ENCODE assay signal across 7 mouse cellular contexts in genomic region chr3:107792736-107793135, GRCm38 (mm10). TPM values are rescaled to one million over a fixed set of nuclear protein-coding genes. Genes with fewer than 3 reads are reported as not detected.
DNase-seq lines count a peak whose midpoint lies in the region; ATAC-seq lines count a peak whose summit lies in the region.

No protein-coding gene starts in this region.

- no peaks in the 10 kb centered on the region for H3K36me3 ChIP-seq in hindbrain, embryonic 13.5 days
- no peaks in the 10 kb centered on the region for H3K36me3 ChIP-seq in hindbrain, embryonic 12.5 days
- H3K36me3 ChIP-seq in midbrain, embryonic 13.5 days = no peaks in the 10 kb centered on the region
- no peaks in the 10 kb centered on the region for H3K36me3 ChIP-seq in midbrain, embryonic 16.5 days (ENCODE audit: control insufficient read depth, insufficient read depth, low read length)
- H3K36me3 ChIP-seq in hindbrain, embryonic 14.5 days (replicated peaks; ENCODE audit: control insufficient read depth, insufficient read depth) = no peaks in the 10 kb centered on the region
- no peaks in the 10 kb centered on the region for H3K36me3 ChIP-seq in stomach, embryonic 16.5 days (ENCODE audit: control insufficient read depth, insufficient read depth, low read length)

- 86% methylated on average over 5 of the region's 5 CpGs for WGBS in hindbrain, embryonic 13.5 days
- 96% methylated on average over 5 of the region's 5 CpGs for WGBS in hindbrain, embryonic 12.5 days
- WGBS in midbrain, embryonic 13.5 days = 97% methylated on average over 5 of the region's 5 CpGs
- WGBS in midbrain, embryonic 16.5 days = 82% methylated on average over 5 of the region's 5 CpGs
- WGBS in hindbrain, embryonic 14.5 days = 94% methylated on average over 5 of the region's 5 CpGs
- 84% methylated on average over 5 of the region's 5 CpGs for WGBS in stomach, embryonic 16.5 days

- no peak for ATAC-seq in hindbrain, embryonic 13.5 days (ENCODE audit: low FRiP score)
- ATAC-seq in hindbrain, embryonic 12.5 days (ENCODE audit: low FRiP score) = no peak
- no peak for ATAC-seq in midbrain, embryonic 13.5 days
- ATAC-seq in midbrain, embryonic 16.5 days = no peak
- ATAC-seq in hindbrain, embryonic 14.5 days (ENCODE audit: low FRiP score) = no peak
- no peak for ATAC-seq in stomach, embryonic 16.5 days (ENCODE audit: insufficient read depth, low FRiP score)

- H3K4me1 ChIP-seq in hindbrain, embryonic 13.5 days (replicated peaks) = peaks cover 15% of the 10 kb centered on the region
- H3K4me1 ChIP-seq in hindbrain, embryonic 12.5 days = peaks cover 18% of the 10 kb centered on the region
- H3K4me1 ChIP-seq in midbrain, embryonic 13.5 days (replicated peaks) = peaks cover 14% of the 10 kb centered on the region
- H3K4me1 ChIP-seq in midbrain, embryonic 16.5 days (ENCODE audit: control insufficient read depth, insufficient read depth, low read length) = peaks cover 13% of the 10 kb centered on the region
- H3K4me1 ChIP-seq in hindbrain, embryonic 14.5 days (replicated peaks; ENCODE audit: control insufficient read depth, insufficient read depth, low read length) = peaks cover 13% of the 10 kb centered on the region
- peaks cover 16% of the 10 kb centered on the region for H3K4me1 ChIP-seq in stomach, embryonic 16.5 days (ENCODE audit: control insufficient read depth, insufficient read depth, low read length)

- no peaks in the 10 kb centered on the region for H3K9me3 ChIP-seq in hindbrain, embryonic 13.5 days
- no peaks in the 10 kb centered on the region for H3K9me3 ChIP-seq in hindbrain, embryonic 12.5 days (replicated peaks)
- H3K9me3 ChIP-seq in midbrain, embryonic 13.5 days = no peaks in the 10 kb centered on the region
- no peaks in the 10 kb centered on the region for H3K9me3 ChIP-seq in midbrain, embryonic 16.5 days (replicated peaks; ENCODE audit: control insufficient read depth, low read length, poor library complexity, severe bottlenecking)
- H3K9me3 ChIP-seq in hindbrain, embryonic 14.5 days (ENCODE audit: control insufficient read depth, low read length) = no peaks in the 10 kb centered on the region
- H3K9me3 ChIP-seq in stomach, embryonic 16.5 days (replicated peaks; ENCODE audit: control insufficient read depth, low read length) = no peaks in the 10 kb centered on the region

- H3K4me3 ChIP-seq in hindbrain, embryonic 13.5 days = no peak overlapping the region
- H3K4me3 ChIP-seq in hindbrain, embryonic 12.5 days = no peak overlapping the region
- no peak overlapping the region for H3K4me3 ChIP-seq in midbrain, embryonic 13.5 days (replicated peaks)
- H3K4me3 ChIP-seq in midbrain, embryonic 16.5 days (ENCODE audit: low read depth, low read length) = no peak overlapping the region
- no peak overlapping the region for H3K4me3 ChIP-seq in hindbrain, embryonic 14.5 days (replicated peaks; ENCODE audit: low read length)
- no peak overlapping the region for H3K4me3 ChIP-seq in stomach, embryonic 16.5 days (replicated peaks; ENCODE audit: low read length)

- peak overlapping the region; percentile 76 for H3K27ac ChIP-seq in hindbrain, embryonic 13.5 days
- H3K27ac ChIP-seq in hindbrain, embryonic 12.5 days = no peak overlapping the region
- 0 out of 2 replicates have a peak overlapping the region, but pooled peaks have one; percentile 32 for H3K27ac ChIP-seq in midbrain, embryonic 13.5 days
- H3K27ac ChIP-seq in midbrain, embryonic 16.5 days (ENCODE audit: low read length) = no peak overlapping the region; the same call in 1 of the 2 replicates
- 0 out of 2 replicates have a peak overlapping the region, but pooled peaks have one; percentile 72 for H3K27ac ChIP-seq in hindbrain, embryonic 14.5 days
- H3K27ac ChIP-seq in stomach, embryonic 16.5 days (ENCODE audit: low read length) = peak overlapping the region; percentile 79

- no peak for DNase-seq in hindbrain, embryonic 14.5 days (ENCODE audit: low spot score)
- DNase-seq in ovary, postnatal 10 days (ENCODE audit: low spot score) = no peak

- no peak overlapping the region for H3K4me2 ChIP-seq in hindbrain, embryonic 13.5 days
- no peak overlapping the region for H3K4me2 ChIP-seq in hindbrain, embryonic 12.5 days (replicated peaks)
- H3K4me2 ChIP-seq in midbrain, embryonic 13.5 days (replicated peaks) = no peak overlapping the region
- no peak overlapping the region for H3K4me2 ChIP-seq in midbrain, embryonic 16.5 days (ENCODE audit: low read length)
- no peak overlapping the region for H3K4me2 ChIP-seq in hindbrain, embryonic 14.5 days (replicated peaks)
- no peak overlapping the region for H3K4me2 ChIP-seq in stomach, embryonic 16.5 days (ENCODE audit: low read depth, low read length)

- no peaks in the 10 kb centered on the region for H3K27me3 ChIP-seq in hindbrain, embryonic 13.5 days
- H3K27me3 ChIP-seq in hindbrain, embryonic 12.5 days = no peaks in the 10 kb centered on the region
- H3K27me3 ChIP-seq in midbrain, embryonic 13.5 days = no peaks in the 10 kb centered on the region
- no peaks in the 10 kb centered on the region for H3K27me3 ChIP-seq in midbrain, embryonic 16.5 days (ENCODE audit: control insufficient read depth, insufficient read depth, low read depth, low read length)
- no peaks in the 10 kb centered on the region for H3K27me3 ChIP-seq in hindbrain, embryonic 14.5 days (ENCODE audit: control insufficient read depth, insufficient read depth, low read length)
- H3K27me3 ChIP-seq in stomach, embryonic 16.5 days (ENCODE audit: control insufficient read depth, insufficient read depth, low read length) = no peaks in the 10 kb centered on the region

- no peak overlapping the region for H3K9ac ChIP-seq in hindbrain, embryonic 13.5 days
- H3K9ac ChIP-seq in hindbrain, embryonic 12.5 days = no peak overlapping the region
- H3K9ac ChIP-seq in midbrain, embryonic 13.5 days (replicated peaks) = no peak overlapping the region
- H3K9ac ChIP-seq in midbrain, embryonic 16.5 days (ENCODE audit: low read depth, low read length) = no peak overlapping the region
- H3K9ac ChIP-seq in hindbrain, embryonic 14.5 days = no peak overlapping the region
- no peak overlapping the region for H3K9ac ChIP-seq in stomach, embryonic 16.5 days (ENCODE audit: low read length)

RNA-seq across cellular contexts. Expression of gene Csf1, which starts 32.5 kb away (rescaled TPM):
- 6.3 and 6.5 TPM in 2 replicates for polyA plus RNA-seq in hindbrain, embryonic 13.5 days (2015; fragmentation: Nextera tagmentation; extraction: Ambion mirVana)
- polyA plus RNA-seq in hindbrain, embryonic 12.5 days (2016; fragmentation: Nextera tagmentation; extraction: Ambion mirVana) = 8.8 and 9.2 TPM in 2 replicates
- 4.9 and 5.3 TPM in 2 replicates for polyA plus RNA-seq in midbrain, embryonic 13.5 days (2015; fragmentation: Nextera tagmentation; extraction: Ambion mirVana)
- 6.0 and 6.3 TPM in 2 replicates for polyA plus RNA-seq in midbrain, embryonic 16.5 days (2015; fragmentation: Nextera tagmentation; extraction: Ambion mirVana)
- 7.8 and 7.9 TPM in 2 replicates for polyA plus RNA-seq in hindbrain, embryonic 14.5 days (2014; fragmentation: Nextera tagmentation; extraction: Ambion mirVana)
- polyA plus RNA-seq in stomach, embryonic 16.5 days (2015; fragmentation: Nextera tagmentation; extraction: Ambion mirVana) = 19.2 and 20.2 TPM in 2 replicates

Comparison
In these comparisons a context has a peak if more than half of its experiments do, and no peak if none do; other contexts are left out.
1. H3K27ac ChIP-seq: peak in hindbrain, embryonic 13.5 days (single experiment), midbrain, embryonic 13.5 days (single experiment), hindbrain, embryonic 14.5 days (single experiment) and stomach, embryonic 16.5 days (single experiment); none in hindbrain, embryonic 12.5 days (single experiment) and midbrain, embryonic 16.5 days (single experiment).